Mouse (Mus musculus) left cerebral cortex, postnatal 14 days (tissue): Measurements from ENCODE around the gene Pnrc1. TPM values are rescaled to one million over a fixed set of nuclear protein-coding genes. Genes with fewer than 3 reads are reported as not detected.
A peak's percentile ranks its signal among the peaks of the same experiment; 100 is the strongest.

ENCODE experiments used
- DNase-seq, 2 experiments: peaks; one replicate each; pipeline ENCODE4 v3.0.0; 2021 to 2022; ENCODE audit warnings: low spot score in 2 of 2, mixed read lengths in 1 of 2
- intact Hi-C: fragments of 180-260 bp; cut with DNase I; formaldehyde crosslinking; loops from one replicate; pipeline ENCODE4 v1.15.1; 2025
- total RNA-seq, 2 experiments: library from RNA; stranded (reverse); gene quantifications; 2 replicates each; pipeline ENCODE4 v1.2.3; 2021

The Pnrc1 gene
- total RNA-seq, 2 experiments from 2014 or later: 115 to 122 TPM

DNA sequence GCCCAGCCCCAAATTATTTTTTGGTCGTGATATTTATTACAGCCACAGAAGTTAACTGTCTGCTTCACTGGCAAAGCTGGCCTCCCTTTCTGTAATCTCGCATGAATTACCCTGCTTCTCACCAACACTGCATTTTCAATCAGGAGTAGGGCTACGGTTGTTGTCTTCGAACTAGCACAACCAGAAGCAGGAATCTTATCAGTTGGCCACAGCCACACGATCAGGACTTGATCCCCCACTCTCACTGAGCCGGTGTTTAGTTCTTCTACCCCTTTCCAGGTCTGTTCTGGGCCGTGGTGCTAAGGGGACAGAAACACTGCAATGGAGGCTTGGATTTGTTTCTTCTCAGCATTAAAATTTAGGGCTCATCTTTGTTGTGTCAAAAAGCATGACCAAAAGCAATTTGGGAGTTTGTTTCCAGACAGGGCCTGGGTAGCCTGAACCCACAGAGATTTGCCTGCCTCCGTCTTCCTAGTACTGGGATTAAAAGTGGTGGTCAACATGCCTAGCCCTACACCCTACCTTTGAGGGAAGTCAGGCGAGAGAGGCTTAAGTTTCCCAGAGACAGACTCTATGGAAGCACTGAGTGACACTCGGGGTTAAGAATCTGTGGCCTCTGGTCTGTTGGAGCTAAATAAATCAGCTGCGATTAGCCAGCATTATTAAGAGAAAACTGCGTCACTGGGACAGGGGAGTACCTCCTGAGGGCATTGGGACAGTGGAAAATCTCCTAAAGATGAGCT lies 46.8 kb downstream of the Pnrc1 start:
- intact Hi-C loops: no loop called here
- no peak for DNase-seq

- intact Hi-C loops: no loop called here
Measured at GRCm38 (mm10) chr4:33242536-33242935, 47.4 kb downstream of the Pnrc1 start.

DNA sequence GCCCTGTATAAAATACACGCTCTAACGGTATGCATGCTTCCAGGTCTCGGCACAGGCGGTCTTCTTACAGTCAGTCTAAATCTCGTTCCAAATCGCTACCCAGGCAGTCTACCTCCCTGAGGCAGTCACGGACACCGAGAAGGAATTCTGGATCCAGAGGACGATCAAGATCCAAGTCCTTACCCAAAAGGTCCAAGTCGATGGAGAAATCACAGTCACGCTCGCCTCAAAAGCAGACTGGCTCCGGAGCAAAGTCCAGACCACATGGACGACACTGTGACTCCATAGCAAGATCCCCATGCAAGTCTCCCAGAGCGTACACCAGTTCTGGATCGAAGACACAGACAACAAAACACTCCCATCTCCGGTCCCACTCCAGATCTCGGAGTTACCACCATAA lies 59.1 kb downstream of the Pnrc1 start:
- DNase-seq: no peak
- intact Hi-C loops: no loop called here

More at GRCm38 (mm10) chr4:33242536-33242935, 47.4 kb downstream of the Pnrc1 start:
- DNase-seq: peak in 1 of 2 experiments; percentile 18

DNA sequence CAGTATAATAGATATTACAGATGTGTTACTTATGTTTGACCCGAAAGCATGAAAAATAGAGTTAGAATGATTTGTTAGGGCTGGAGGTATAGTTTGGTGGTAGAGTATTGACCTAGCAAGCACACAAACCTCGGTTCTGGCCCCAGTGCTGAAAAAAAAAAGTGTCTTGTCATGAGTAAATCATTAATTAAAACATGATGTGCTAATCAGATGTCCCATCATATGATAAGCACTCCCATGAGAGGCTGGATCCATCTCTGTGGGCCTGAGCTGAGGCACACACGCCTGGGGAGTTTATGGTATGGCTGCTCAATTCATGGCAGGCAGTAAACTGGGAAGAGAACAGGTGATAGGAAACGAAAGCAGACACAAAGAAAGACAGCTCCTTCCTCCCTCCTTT lies 60.3 kb downstream of the Pnrc1 start:
- no peak for DNase-seq
- intact Hi-C loops: no loop called here

DNA sequence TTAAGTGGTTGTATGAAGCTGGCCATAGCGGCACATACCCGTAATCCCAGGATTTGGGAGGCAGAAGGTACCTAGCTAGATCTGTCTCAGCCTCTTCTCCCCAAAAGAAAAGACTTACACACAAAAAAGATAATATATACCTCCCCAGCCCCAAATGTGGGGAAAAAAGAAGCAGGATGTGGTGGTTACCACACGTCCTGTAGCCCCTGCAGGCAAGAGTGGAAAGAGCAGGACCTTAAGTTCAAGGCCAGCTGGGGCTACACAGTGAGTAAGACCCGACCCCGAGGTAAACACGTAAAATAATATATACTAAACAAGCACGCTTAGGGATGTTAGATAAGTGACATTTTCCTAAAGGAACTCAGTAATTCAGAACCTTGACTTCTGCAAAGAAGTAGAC lies 62.8 kb downstream of the Pnrc1 start:
- intact Hi-C loops: no loop called here
- DNase-seq: no peak

GRCm38 (mm10) chr4:33224003-33224675 lies 65.8 kb downstream of the Pnrc1 start:
- no peak for DNase-seq
- intact Hi-C loops: no loop called here

DNA sequence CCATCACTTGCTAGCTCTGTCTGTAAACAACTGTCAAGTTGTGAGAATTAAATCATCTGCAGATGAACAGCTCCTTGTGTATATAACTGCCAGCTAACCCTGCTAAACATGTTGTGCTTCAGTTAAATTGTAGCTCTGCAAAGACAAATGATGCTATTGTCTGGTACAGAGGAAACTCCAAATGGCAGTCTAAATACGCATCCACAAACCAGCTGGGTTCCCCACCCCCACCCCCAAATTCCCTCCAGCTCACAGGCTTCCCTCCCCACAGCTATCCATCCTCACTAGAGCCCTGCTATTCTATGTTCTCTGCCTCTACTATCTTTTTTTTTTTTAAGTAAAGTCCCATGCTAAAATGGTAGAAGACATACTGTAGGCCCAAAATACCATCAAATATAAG lies 68.1 kb downstream of the Pnrc1 start:
- intact Hi-C loops: no loop called here
- no peak for DNase-seq

GRCm38 (mm10) chr4:33208881-33209841 lies 80.8 kb downstream of the Pnrc1 start, which contains the start of gene Srsf12:
Gene Srsf12 (plus strand): TSS chr4:33208991.
- peak; percentile 17 to 45 for DNase-seq
- intact Hi-C loops: loop anchor here (5.0 kb wide), 1 partner anchor 83 kb away; the partner anchor contains the start of gene Pnrc1

DNA sequence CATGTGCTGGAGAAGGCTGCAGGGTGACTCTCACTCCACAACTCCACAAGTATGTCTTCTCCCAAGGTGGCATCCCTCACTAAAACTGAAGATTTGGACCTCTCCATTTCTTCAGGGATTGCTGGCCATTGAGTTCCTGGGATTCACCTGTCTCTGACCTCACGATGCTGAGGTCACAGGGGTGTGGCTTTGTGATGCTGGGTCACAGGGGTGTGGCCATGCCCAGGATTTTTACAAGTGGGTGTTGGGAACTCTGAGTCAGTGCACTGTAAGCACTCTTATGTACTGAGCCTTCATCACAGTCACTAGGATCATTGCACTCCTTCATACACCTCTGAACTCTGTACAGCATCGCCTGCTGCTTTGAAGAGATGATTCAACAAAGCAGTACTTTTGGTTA lies 82.4 kb downstream of the Pnrc1 start:
- no peak for DNase-seq
- intact Hi-C loops: loop anchor here (5.0 kb wide), 1 partner anchor 85 kb away; the partner anchor contains the start of gene Pnrc1

DNA sequence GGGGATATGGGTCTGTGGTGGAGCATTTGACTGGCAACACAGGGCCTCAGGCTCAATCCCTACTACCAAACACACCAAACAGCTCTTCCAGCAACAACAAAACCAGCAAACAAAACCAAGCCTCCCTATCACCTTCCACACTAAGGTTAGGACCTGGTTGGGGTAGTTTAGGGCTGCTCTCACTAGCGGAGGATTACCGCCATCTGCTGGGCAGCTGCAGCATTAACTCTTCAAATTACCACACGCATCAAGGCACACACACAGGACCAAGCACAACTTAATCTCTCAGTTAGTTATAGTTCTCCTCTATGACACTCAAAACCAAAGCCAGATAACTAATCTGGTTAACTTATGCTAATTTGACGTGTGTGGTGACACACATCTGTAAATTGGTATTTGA lies 85.3 kb downstream of the Pnrc1 start:
- peak; percentile 38 to 61 for DNase-seq
- intact Hi-C loops: loop anchor here (5.0 kb wide), 2 partner anchors 77 to 88 kb away; partner anchors contain the start of gene Pnrc1

DNA sequence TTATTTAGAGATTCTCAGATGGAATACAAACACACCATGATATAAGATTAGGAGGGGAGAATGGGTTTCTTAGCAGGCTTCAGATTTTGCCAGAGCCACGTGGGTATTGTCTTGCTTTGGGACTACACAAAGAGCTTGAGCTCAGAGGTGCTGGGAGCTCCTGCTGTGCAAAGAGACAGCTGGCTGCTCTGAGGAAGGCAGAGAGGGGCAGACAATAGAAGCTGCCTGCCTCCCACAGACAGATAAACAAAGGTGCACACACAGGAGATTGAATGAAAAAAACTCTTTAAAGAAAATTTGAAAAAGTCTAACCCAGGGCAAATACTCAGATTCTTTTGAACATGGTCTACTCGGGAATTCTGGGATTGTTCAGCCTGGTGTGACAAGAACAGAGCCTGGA lies 91.8 kb downstream of the Pnrc1 start:
- DNase-seq: no peak
- intact Hi-C loops: no loop called here

Other genes with a start within 250 kb of the Pnrc1 start
- under 1 TPM in 1 of 2 experiments, not detected in 1; 0.49 TPM for gene Gabrr2, start 227.2 kb downstream of the Pnrc1 start, total RNA-seq
- not detected for gene Gabrr1, start 157.6 kb downstream of the Pnrc1 start, total RNA-seq
- 1 to 10 TPM; 6.3 to 7.1 TPM for gene Pm20d2, start 100.4 kb downstream of the Pnrc1 start, total RNA-seq
- 10 to 100 TPM; 27.5 to 31.7 TPM for gene Srsf12, start 81.2 kb downstream of the Pnrc1 start, total RNA-seq
- 10 to 100 TPM; 19.2 to 22.0 TPM for gene Rngtt, start 20.1 kb upstream of the Pnrc1 start, total RNA-seq